Mouse (Mus musculus) spleen, postnatal 14 days (tissue): Measurements from ENCODE around the gene Phlda1.
"Not testable (repeated sequence)": the region's sequence is repeated elsewhere in the genome, so short reads cannot be mapped to it uniquely, and the experiment has no call there.

Experiments
- DNase-seq, 2 experiments: peaks; one replicate each; pipeline ENCODE4 v3.0.0; 2021 to 2022; ENCODE audit warnings: low spot score in 2 of 2

Phlda1 gene

DNA sequence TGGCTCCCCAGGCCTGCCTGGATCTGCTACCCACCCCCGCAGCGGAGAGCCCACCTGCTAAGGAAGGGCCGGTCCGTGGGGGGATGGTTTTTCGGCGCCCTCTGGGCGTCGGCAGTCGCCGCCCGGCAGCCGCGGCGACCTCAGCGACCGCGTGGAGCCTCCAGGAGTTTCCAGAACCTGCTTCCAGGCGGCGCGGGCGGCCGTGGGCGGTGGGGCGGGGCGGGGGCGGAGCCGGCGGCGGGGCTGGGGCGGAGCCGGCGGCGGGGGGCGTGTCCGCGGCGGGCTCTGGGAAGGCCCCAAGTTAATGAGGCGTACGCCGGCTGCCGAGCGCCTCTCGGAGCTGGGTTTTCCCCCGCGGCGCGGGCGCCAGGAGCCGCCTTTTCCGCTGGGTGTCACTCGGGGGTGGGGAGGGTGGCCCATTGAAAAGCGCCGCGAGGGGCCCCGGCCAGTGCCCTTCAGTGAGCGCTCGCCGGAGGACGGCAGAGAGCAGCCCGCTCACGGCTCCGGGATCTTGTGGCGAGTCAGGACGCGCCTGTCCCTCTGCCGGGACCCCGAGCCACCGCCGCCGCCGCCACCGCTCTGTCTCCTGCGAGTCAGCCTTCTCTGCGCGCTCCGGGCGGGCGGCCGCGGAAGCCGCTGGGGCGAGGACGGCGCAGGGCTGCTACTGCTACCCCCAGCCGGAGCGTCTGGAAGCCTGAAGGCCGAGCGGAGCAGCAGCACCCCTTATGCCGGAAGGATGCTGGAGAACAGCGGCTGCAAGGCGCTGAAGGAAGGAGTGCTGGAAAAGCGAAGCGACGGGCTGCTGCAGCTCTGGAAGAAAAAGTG, at the start of gene Phlda1:
Phlda1 (plus strand) TSS at position 186 of the 825 bp plus-strand sequence.
- DNase-seq: peak; percentile 80 to 83

DNA sequence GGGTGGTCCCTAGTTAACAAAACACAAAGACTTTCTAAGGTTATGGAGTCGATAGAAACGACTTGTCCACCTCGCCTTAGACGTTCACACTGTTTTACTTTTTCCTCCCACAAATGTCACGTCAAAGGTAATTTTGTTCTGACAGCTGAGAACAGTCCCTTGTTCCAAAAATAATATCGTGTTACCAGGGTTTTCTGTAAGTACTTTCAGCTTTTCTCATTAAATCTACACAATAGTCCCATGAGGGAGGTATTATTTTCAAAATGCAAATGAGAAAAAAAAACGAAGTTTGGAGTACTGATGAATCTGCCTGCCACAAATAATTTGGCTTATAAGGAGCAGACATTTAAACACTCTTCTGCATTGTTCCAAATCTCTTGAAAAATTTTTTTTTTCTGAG, 48.0 kb upstream of the Phlda1 start:
- no peak for DNase-seq

DNA sequence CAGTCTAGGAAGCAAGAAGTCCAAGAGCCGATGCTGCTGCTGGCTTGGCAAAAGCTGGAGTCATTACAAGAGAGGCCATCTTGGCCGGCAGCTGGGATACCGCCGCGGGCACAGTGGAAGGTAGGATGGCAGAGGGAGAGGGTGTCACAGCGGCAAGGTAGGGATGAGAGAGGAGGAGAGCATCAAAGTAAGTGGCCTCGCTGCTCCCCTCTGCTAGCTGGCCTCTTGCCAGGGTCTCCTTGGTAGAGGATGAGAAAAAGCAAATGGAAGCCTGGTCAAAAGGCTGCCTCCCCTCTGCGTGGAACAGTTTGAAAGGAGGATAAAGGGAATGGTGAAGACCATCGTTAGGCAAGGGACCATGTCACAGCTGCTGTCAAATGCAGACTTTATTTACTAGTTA, 47.0 kb upstream of the Phlda1 start:
- no peak for DNase-seq

DNA sequence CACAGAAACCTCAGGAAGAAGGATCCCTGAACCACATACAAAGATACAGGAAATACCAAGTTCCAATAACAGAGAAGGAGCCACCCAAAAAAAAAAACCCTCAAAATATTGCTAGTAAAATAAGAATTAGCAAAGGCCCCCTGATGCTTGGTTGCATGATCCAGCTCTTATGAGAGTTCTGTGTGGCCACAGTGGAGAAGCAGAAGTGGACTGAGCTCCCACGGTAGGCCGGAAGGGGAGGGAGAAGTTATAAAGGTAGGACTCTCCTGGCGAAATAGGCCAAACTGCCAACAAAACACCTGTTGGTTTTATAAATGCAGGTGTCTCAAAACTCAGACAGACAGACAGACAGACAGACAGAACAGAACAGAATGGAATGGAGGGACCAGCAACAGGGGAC, 46.2 kb upstream of the Phlda1 start:
- DNase-seq: no peak

DNA sequence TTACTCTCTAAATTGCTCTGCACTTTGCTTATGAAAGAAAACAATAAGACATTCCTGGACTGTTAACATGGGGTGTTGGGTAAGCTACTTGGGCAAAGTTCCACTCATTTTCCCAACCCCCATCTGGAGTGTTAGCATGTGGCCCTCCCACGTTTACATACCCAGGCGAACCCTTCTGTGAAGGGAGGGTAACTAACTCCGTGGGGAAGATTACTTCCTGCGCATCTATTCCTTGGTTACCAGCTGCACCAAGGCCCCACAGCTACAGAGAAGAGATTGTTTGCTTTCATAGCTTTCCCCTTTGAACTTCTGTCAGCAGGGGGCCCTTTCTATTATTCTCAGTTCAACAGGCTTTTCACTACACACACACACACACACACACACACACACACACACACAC, 45.7 kb upstream of the Phlda1 start:
- no peak for DNase-seq

DNA sequence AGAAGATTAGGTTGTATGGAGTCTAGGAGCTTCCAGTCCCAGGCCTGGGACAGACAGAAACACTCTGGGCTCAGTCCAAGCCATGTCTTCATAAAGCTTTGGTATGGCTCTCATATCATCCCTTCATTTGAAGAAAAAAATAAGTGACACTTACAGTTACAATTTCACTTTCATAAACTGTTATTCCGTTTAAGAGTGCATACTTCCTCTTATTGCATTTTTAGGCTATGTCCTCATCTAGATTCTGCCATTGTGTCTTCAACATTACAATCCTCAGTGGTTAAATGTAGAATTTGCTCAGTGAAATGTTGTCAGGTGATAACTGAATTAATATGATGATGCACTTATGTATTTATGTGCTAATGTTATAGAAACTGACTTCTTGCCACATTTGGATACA, 41.3 kb upstream of the Phlda1 start:
- no peak for DNase-seq

DNA sequence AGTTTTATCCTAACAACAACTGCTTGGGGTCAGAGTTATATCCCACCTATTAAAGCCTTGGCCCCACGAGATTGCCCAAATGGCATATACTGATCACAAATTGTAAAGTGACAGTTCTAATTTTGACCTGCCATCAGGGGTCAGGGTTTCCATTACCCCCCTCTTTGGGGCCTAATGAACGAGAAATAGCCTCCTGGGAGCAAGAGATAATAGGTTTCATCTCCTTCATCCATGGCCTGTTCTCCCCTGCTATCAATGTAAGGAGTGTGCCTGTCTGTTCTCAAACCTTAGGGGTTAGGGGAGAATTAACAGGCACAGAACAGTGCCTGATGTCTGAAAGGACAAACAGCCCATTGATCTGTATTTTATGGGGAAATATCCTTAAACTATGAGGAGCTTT, 40.7 kb upstream of the Phlda1 start:
- DNase-seq: no peak

DNA sequence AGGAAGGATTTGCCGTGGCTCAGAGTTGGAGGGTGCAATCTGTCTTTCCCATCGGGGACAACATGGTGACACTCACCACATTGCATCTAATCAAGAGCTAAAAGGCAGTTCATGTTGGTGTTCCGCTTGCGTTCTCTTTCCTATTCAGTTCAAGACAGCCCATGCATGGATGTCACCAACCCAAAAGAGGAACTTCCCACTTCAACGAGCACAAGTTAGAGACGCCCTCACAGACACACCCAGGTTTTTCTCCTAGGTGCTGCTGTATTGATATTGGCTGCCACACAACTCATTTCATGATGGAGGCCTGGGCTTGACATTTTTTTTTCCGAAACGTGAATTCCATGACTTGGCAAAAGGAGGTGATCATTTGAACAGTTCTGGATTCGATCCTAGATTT, 34.9 kb upstream of the Phlda1 start:
- DNase-seq: peak in 1 of 2 experiments; percentile 7

DNA sequence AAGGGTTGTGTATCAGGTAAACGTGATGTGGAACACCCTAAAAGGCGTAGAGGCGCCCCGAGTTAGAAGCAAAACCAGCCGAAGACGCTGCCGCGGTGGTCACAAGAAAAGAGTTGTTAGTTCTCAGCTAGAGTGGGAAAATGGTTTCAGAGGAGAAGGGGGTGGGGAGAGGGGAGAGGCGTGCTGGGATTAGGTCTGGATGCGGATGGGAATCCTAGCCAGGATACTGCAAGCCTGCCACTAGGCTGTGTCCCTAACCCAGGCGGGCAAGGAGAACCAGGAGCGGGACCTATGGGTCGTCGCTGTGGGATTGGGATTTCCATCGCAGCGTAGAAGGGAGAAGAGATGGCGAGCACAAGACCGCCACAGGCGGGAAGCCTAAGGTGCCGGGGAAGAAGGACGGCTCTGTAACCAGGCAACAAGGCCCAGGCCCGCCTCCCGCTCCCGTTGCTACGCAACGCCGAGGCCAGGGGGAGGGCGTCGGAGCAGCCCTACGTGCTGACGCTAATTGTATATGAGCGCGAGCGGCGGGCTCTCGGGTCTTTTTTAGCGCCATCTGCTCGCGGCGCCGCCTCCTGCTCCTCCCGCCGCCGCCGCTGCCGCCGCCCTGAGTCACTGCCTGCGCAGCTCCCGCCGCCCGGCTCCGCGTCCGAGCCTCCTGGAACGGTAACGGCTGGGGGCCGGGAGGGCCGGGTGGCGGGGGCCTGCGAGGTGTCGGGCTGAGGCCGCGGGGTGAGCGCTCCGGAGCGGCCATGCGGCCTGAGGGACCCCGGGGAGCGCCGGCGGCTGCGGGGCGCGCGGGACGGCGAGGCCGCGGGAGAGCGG, 33.2 kb upstream of the Phlda1 start, which contains the start of gene Nap1l1:
Nap1l1 (plus strand) TSS at position 538 of the 825 bp plus-strand sequence.
- DNase-seq: peak; percentile 95 to 97

DNA sequence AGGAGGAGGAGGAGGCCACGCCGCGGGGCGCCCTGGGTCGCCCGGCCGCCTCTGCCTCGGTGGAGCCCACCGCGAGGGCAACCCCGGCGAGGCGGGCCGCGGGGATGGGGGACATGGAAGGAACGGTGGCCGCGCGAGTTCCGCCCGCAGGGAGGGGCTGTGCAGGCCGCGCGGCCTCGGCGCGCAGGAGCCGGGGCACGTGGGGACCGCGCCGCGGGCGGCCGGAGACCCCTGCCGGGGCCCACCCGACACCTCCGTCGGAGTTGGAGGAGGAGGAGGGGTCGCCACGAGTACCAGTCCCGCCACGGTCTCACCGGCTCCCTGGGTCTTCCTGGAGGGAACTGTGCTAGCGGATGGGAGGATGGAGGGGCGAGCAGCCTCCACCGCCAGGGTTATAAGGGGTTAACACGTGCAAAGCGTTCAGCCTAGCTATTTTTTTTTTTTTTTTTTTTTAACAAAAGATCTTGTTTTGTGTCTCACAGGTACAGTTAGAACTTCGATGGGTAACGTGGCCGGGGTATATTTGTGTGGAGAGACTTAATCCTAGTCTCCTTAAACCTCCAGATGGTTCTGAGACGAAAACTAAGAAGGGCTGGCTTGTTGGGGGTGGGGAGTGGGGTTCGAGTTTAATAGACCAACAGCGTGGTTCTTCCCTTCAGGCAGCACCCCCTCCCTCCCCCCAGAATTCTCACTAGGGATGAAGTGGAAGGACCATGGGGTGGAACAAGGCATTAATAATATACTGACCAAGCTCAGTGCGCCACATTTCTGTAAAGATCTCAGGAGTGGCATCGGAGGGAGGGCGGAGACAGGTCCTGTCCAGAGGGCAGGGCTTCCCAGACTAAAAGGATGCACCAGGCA, 32.3 kb upstream of the Phlda1 start:
- DNase-seq: peak; percentile 25 to 36

DNA sequence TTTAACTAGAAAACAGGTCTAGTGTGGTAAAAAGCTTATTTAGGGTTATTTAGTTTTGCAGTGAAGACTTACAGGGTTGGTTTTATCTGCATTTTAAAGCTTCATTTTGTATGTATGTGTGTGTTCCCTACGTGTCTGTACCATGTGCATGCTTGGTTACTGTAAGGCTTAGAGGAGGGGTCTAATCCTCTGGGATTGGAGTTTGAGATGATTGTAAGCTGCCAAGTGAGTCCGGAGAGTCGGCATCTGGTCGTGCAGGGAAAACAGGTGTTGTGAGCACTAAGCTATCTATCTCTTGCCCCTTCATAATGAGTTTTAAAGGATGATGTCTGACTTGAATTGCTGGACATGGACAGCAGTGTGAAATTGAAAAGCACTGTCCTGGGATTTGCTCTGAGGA, 29.8 kb upstream of the Phlda1 start:
- no peak for DNase-seq

DNA sequence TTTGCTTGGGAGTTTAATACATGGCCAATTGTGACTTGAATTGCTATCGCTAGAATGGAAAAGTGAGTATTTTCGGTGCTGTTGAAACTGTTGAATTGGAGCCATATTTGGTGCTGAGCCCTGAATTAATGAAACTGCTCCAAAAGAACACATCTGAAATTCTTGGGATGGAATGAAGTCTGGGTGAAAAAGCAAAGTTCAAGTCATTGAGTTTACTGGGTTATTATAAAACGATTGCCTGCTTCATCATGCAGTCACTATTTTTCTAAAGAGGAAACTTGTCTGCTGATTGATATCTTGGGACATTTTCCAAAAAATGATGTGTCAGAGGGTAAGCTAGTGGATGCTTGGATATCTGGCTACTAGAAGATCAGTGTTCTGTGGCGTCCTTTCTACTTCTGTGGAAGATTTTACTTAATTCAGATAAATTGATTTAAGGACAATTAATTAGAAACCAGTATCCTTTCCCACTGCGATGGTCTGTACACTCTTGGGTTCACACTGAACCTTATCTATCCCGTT, 29.0 kb upstream of the Phlda1 start:
- no peak for DNase-seq

DNA sequence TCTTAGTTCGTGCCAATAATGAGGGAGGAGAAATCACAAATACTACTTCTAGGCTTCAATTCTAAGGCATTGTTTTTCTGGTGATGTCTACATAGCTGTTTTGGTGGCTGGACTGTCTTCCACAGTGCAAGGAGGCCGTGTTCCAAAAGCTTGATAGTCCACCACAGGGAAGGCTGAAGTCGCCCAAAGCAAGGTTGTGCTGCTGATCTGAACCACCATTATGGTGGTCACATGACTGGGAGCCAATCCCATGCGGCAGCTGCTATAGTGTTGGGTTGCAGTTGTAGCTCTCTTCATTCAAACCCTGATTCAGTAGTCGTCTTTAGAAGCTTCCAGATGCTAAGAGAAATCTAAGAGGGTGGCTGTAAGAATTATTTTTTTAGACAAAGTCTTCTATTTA, 26.5 kb upstream of the Phlda1 start:
- DNase-seq: no peak

DNA sequence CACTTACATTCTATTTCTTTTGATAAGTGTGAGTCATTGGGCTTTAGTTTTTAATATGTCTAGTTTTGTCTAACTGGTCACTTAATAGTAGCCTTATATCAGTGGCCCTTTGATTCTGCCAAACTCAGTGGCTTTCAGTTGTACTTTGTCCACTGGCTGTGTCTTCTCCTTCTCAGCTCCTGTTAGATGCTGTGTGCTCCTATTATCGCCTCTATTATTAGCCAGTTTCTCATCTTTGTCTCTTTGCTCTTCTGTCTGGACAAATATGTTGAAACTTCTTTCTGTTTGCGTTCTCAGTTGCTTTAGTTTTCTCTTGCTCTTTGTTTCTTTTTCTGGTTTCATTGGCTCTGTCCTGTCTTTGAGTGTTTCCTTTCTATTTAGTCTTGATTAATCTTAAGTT, 23.4 kb upstream of the Phlda1 start:
- no peak for DNase-seq

DNA sequence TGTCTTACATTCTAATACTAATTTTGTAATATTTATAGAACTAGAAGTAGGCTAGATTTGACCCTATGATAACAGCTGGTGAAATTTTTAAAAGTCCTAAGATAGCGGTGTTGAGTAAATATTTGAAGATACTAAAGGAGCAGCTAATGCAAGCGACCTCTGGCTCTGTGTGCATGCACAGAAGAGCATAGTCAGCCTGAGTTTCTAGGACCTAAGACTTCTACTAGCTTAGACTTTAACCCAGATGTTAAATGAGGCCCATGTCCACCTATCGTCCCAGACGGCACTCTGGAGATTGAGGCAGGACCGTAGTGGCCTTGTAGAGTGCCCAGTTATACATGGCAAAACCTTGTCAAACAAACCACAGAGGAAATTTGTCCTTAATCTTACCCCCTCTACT, 22.0 kb upstream of the Phlda1 start:
- DNase-seq: no peak

DNA sequence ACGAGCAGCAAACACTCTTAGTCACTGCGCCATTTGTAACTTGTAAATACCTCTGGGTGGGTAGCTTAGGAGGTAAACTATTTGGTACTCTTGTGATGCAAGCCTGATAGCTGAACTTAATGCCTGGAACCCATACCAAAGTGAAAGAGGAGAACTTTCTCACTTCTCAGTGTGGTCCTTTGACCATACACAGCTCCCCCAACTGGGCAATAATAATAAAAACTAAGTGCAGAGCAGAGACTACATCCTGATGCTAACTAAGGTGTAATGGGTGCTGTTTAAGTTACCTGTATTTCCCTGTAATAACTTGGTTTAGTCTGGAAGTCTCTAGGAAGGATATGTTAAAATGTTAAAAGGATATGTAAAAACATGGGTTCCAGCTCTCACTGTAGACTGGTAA, 17.3 kb upstream of the Phlda1 start:
- DNase-seq: no peak

DNA sequence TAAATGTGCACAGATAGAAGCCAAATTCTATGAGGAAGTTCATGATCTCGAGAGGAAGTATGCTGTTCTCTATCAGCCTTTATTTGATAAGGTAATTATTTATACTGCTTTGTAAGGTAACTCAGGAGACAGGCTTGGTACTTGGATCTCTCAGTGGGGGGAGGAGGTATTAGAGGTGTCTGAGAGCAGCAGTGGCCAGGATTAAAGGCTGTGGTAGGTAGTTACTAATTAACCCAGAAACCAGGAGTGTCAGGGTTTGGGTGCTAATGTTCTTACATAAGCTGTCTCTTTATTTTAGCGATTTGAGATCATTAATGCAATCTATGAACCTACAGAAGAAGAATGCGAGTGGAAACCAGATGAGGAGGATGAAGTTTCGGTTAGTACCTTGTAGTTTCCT, 16.0 kb upstream of the Phlda1 start:
- not testable (repeated sequence) for DNase-seq

DNA sequence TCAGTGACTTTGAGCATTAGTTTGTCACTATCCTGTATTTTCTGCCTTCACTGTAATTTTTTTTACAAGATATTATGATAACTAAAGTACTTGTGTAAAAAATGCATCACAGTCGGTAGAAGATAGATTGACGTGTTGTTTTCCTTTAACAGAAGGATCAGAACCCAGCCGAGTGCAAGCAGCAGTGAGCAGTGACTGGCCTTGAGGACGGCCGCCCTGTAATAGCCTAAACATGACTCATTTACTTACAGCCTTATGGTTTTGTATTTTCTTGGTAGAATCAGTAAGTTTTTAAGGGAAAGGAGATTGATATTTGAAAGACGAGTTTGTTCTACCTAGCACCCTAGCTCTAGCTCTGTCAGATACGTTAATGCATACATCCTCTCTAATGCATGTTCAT, 10.2 kb upstream of the Phlda1 start:
- no peak for DNase-seq

DNA sequence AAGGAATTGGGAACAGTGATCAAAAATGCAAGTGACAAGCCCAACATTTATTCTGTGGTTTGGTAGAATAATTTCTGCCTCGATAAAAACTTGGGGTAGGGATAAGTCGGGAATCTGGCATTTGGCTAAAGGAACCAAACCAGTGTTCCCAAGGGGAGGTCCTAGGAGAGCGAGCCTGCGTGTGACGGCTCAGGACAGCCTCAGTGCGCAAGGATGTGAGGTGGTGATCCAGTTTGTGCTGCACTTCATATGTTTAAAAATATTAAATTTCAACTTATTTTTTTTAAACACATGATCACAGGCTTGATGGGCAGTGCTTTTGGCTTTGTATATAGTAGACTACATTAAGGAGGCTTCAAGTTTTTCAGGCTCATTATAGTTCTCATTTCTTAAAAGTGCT, 6.2 kb upstream of the Phlda1 start:
- no peak for DNase-seq

DNA sequence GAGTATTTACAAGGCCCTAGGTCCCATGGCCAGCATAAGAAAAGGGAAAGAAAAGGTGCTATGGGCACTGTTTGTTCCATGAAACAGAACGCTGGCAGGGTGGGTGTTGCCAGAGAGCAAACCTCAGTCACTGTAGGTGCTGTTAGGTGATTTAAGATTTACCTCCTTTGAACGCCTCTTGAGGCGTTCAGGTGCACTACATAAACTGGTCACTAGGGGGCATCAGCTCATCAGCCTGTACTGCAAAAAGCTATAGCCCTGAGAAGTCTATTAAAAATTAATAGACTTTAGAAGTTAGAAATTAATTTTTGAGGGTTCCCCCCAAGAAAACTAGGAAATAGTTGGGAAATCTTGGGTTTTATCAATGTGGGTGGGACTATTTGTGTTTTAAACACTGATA, 3.0 kb upstream of the Phlda1 start:
- peak; percentile 55 to 73 for DNase-seq

DNA sequence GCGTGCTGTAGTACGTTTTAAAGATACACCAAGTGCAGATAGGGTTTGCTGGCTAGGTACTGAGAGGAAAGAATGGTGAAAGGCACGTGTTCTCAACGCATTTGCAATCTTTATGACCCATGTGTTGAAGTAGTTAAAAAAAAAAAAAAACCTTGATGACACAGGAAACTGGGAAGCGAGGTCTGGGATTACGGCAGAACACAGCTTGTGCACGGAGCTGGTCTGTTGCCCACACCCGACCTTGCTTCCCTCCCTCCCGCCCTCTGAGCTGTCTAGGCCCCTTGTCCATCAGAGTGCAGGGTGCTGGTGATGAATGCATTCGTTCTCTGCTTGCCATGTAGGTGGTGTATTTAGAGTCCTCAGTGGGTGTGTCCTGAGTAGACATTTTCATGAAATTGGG, 2.4 kb upstream of the Phlda1 start:
- no peak for DNase-seq

DNA sequence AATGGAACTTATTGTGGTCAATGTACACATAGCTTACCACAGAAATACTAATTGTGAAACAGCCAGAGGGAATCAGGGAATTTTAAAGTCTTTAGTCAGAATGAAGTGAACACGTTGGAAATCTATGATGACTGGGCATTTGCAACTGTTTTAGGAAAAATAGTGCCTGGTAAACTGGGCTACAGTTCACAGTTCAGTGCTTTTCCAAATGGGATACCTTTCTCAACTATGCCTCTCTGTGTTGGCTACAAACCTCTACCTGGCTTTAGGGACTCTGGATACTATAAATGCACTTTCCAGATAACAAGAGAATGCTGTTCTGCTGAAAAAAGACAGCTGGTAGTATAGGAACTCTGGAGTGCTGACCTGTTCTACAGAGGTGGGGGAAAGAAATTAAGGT, 1.5 kb upstream of the Phlda1 start:
- DNase-seq: no peak
